ENCODE assay signal across 17 mouse cellular contexts in the genomic region with DNA sequence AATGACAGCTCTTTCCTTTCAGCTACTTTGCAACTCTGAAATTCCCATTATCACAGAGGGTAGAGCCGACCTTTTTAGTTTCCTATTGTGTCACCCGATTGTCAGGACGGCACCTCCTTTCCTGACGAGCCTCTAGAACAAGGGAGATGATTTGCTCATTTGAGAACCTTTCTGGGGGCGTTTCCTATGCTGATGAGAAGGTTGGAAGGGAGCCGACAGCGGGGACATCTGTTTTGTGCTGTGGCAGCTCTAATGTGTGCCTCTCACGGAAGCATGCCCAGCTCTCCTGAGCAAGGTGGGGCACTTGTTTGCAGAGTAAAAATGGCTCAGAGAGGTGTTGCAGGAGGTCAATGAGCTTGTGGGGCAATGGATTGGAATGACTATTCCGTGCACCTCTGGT.
DNase-seq lines count a peak whose midpoint lies in the region; ATAC-seq lines count a peak whose summit lies in the region.
"Had no signal": no experiment of that assay in that cellular context is flagged by ENCODE, and none has a peak within 500 bp of the region (broad histone marks: within the 10 kb centered on the region; RNA-seq: fewer than 3 reads in every experiment).

No protein-coding gene starts in this region.

- H3K27me3 ChIP-seq in heart, embryonic 12.5 days (replicated peaks) = no peaks in the 10 kb centered on the region
- H3K27me3 ChIP-seq in hindbrain, embryonic 13.5 days = no peaks in the 10 kb centered on the region
- H3K27me3 ChIP-seq: embryonic facial prominence, embryonic 12.5 days; limb, embryonic 12.5 days; megakaryocyte, embryonic 14.5 days had no signal

- H3K9ac ChIP-seq in heart, embryonic 12.5 days = no peak overlapping the region
- no peak overlapping the region for H3K9ac ChIP-seq in hindbrain, embryonic 13.5 days
- H3K9ac ChIP-seq: embryonic facial prominence, embryonic 12.5 days; limb, embryonic 12.5 days had no signal

- no peaks in the 10 kb centered on the region for H3K4me1 ChIP-seq in heart, embryonic 12.5 days (replicated peaks)
- H3K4me1 ChIP-seq in hindbrain, embryonic 13.5 days (replicated peaks) = peaks cover 21% of the 10 kb centered on the region
- H3K4me1 ChIP-seq: embryonic facial prominence, embryonic 12.5 days; limb, embryonic 12.5 days; megakaryocyte, embryonic 14.5 days had no signal

- WGBS in heart, embryonic 12.5 days = 21% methylated on average over 9 of the region's 9 CpGs
- 14% methylated on average over 9 of the region's 9 CpGs for WGBS in hindbrain, embryonic 13.5 days

- no peak overlapping the region for H3K4me3 ChIP-seq in heart, embryonic 12.5 days
- no peak overlapping the region for H3K4me3 ChIP-seq in hindbrain, embryonic 13.5 days
- H3K4me3 ChIP-seq: embryonic facial prominence, embryonic 12.5 days; limb, embryonic 12.5 days; megakaryocyte, embryonic 14.5 days had no signal

- H3K36me3 ChIP-seq in heart, embryonic 12.5 days = no peaks in the 10 kb centered on the region
- H3K36me3 ChIP-seq in hindbrain, embryonic 13.5 days = no peaks in the 10 kb centered on the region
- H3K36me3 ChIP-seq: embryonic facial prominence, embryonic 12.5 days; limb, embryonic 12.5 days had no signal

- no peaks in the 10 kb centered on the region for H3K9me3 ChIP-seq in heart, embryonic 12.5 days (replicated peaks)
- H3K9me3 ChIP-seq in hindbrain, embryonic 13.5 days = no peaks in the 10 kb centered on the region
- H3K9me3 ChIP-seq: embryonic facial prominence, embryonic 12.5 days; limb, embryonic 12.5 days had no signal

- H3K27ac ChIP-seq in heart, embryonic 12.5 days (ENCODE audit: poor library complexity, severe bottlenecking) = no peak overlapping the region
- peak overlapping the region; percentile 44 for H3K27ac ChIP-seq in hindbrain, embryonic 13.5 days
- H3K27ac ChIP-seq: embryonic facial prominence, embryonic 12.5 days; limb, embryonic 12.5 days had no signal

- no peak for ATAC-seq in heart, embryonic 12.5 days (ENCODE audit: insufficient number of reproducible peaks, low FRiP score)
- peak; percentile 42; the same call in 1 of the 2 replicates for ATAC-seq in hindbrain, embryonic 13.5 days (ENCODE audit: low FRiP score)

- DNase-seq in heart, postnatal 10 days = peak; percentile 5 to 13
- peak; percentile 7 for DNase-seq in testis, postnatal 10 days (ENCODE audit: low spot score)
- DNase-seq in testis, postnatal 14 days (ENCODE audit: low spot score) = no peak
- no peak for DNase-seq in spleen, postnatal 36 days (ENCODE audit: low spot score in 2 of 2)
- no peak for DNase-seq in lung, postnatal 14 days
- no peak for DNase-seq in spleen, adult 12 weeks (ENCODE audit: low spot score)
- DNase-seq: adrenal gland, adult 2 months; cerebellum, postnatal 36 days; kidney, postnatal 14 days; lung, adult 18-20 months; right cerebral cortex, postnatal 25 days; thymus, postnatal 14 days had no signal

- intact Hi-C loops in heart, postnatal 10 days (cut with DNase I) = no loop called here

- H3K4me2 ChIP-seq in heart, embryonic 12.5 days = no peak overlapping the region
- no peak overlapping the region for H3K4me2 ChIP-seq in hindbrain, embryonic 13.5 days
- H3K4me2 ChIP-seq: embryonic facial prominence, embryonic 12.5 days; limb, embryonic 12.5 days had no signal

Comparison
In these comparisons a context has a peak if more than half of its experiments do, and no peak if none do; other contexts are left out.
1. DNase-seq: peak in heart, postnatal 10 days (2 of 2) and testis, postnatal 10 days (single experiment); none in testis, postnatal 14 days (single experiment), spleen, postnatal 36 days (0 of 2), lung, postnatal 14 days (single experiment) and spleen, adult 12 weeks (single experiment).